ENCODE assay signal across 1 mouse cellular context in the genomic region with DNA sequence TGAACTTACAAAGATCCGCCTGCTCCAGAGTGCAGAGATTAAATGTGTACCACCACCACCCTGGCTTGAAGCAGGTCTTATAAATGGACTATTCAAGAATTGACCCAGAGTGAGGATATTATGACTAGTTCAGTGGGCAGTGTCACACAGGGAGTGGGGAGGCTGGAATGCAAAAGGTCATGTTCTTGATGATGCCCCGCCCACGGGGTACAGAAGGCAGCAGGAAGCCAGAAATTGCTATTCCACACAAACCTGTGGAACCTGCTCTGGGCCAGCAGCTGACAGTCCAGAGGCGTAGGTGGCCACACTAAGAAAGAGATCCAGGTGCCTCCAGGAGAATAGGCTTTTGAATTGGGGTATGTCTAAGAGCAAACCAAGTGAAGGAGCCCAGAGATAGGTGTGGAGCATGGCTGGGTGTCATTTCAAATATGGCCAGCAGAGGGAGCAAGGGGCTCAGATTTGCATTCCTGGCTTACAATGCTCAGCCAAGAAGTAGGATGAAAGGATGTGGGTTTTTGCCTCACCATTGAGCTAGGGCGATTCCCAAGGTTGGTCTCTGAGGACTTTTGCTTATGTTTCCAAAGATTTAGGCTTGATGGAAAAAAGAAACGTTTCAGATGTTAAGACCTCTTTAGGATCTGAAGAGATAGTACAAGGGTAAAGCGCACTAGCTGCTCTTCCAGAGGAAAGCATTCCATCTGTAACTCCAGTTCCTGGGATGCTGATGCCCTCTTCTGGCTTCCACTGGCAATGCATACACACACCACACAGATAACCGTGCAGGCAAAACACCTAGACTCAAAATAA.
TF ChIP-seq lines count a peak whose summit lies in the region.

No protein-coding gene starts in this region.

TF ChIP-seq in C2C12, 6 proteins besides CTCF, POLR2A, EP300 and RAD21:
- TF ChIP-seq MAX (IDR thresholded peaks at IDR 0.05) = peak; percentile 10
- no peak for TF ChIP-seq USF1 (IDR thresholded peaks at IDR 0.05; ENCODE audit: low read depth)
- TF ChIP-seq MYOG (IDR thresholded peaks at IDR 0.05; ENCODE audit: control insufficient read depth, extremely low read depth, insufficient read length) = no peak
- TF ChIP-seq MYOD1 (IDR thresholded peaks at IDR 0.05; ENCODE audit: control insufficient read depth, insufficient read length, low read depth) = no peak
